Mouse (Mus musculus) adrenal gland (tissue): ENCODE measurements around the gene Cav2.

Experiments
- intact Hi-C: fragments of 180-260 bp; cut with DNase I; formaldehyde crosslinking; loops from one replicate; pipeline ENCODE4 v1.15.1; 2025

Cav2 gene

DNA sequence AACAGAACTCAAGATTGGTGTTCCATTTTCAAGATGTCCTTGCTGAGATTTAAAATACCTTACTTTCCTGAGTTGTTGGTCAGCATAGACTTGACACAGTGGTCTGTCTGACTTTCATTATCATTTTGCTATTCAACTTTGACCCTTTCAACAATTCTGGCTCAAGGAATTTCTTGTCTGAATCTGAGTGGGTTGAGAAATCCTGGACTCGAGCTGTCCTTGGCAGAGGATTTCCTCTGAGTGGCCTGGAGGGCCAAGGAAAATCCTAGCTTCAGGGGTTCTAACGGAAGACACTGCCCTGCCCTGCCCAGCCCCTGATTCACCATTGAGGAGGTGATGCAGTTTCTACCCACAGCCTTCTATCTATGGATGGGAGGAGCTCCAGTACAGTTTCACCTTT is 27.7 kb downstream of the Cav2 start:
- intact Hi-C loops: loop anchor here (5.0 kb wide), 2 partner anchors 136 to 201 kb away; no protein-coding TSS in a partner anchor

DNA sequence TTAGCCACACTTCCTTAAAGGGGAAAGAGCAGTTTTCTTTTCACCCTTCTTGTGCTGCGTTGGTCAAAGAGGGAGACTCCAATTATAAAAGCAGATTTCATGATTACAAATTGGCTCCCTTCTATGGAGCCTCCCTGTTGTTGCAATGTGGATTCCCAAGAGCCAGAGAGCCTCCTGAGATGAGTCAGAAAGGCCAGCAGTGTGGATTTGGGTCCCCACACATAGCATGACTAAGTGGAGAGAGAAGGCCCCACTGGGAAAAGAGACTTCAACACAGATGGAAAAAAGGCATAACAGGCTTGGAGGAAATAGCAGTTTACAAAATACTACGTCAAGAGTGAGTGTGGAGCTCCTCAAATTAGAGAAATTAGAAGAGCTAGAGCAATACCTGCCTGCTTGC is 28.3 kb downstream of the Cav2 start:
- intact Hi-C loops: loop anchor here (5.0 kb wide), 2 partner anchors 137 to 202 kb away; no protein-coding TSS in a partner anchor

DNA sequence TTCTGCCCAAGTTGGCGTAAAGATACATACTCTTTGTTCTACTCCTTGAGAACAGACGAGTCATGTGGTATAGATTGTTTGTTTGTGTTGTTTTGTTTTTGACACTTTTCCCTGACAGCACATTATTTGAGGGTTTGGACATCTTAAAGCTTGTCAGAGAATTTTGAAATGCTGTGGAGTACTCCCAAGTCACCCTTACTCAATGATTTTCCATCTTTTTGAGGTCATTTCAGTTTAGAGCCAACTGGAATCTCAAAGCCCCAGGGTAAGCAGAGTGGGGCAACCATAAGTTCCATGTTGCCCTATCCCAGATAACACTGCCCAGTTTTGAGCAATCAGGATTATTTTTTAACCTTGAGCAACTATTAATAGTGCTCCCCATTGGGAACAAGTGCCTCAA is 33.3 kb downstream of the Cav2 start:
- intact Hi-C loops: loop anchor here (5.0 kb wide), 1 partner anchor 38 kb away; no protein-coding TSS in a partner anchor

DNA sequence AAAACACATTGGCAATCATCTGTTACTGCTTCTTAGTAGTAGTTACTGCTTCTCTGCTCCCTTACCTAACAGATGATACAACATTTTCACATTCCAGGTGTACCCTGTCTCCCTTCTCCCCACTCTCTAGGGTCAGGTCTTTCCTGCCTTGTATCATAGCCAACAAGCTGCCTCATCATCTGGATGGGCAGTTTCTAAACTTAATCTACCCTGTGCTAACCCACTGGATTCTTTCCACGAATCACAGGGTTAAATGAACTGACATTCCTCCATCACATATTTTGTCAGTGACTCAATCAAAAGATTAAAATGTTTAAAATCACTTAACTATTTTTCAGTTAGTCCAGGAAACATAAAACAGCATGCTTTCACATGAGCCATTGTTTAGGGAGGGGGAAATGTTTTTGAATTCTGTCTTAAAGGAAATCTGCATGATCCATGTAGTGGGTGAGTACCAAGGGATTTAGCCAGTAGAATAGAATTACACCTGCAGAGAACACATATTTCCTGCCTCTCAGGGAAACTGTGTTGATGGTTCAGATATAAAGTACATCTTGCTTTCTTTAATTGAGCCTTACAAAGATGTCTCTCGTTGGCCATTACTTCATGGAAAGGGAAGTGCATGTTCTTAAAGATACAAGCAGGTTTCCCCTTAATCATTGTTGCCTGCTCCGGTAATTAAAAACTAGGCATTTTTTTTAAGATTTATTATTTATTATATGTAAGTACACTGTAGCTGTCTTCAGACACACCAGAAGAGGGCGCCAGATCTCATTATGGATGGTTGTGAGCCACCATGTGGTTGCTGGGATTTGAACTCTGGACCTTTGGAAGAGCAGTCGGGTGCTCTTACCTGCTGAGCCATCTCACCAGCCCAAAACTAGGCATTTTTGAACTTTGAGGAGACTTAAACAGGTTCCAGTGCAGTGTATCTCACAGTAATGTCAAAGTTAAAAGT is 34.0 kb downstream of the Cav2 start:
- intact Hi-C loops: loop anchor here (5.0 kb wide), 1 partner anchor 37 kb away; no protein-coding TSS in a partner anchor

DNA sequence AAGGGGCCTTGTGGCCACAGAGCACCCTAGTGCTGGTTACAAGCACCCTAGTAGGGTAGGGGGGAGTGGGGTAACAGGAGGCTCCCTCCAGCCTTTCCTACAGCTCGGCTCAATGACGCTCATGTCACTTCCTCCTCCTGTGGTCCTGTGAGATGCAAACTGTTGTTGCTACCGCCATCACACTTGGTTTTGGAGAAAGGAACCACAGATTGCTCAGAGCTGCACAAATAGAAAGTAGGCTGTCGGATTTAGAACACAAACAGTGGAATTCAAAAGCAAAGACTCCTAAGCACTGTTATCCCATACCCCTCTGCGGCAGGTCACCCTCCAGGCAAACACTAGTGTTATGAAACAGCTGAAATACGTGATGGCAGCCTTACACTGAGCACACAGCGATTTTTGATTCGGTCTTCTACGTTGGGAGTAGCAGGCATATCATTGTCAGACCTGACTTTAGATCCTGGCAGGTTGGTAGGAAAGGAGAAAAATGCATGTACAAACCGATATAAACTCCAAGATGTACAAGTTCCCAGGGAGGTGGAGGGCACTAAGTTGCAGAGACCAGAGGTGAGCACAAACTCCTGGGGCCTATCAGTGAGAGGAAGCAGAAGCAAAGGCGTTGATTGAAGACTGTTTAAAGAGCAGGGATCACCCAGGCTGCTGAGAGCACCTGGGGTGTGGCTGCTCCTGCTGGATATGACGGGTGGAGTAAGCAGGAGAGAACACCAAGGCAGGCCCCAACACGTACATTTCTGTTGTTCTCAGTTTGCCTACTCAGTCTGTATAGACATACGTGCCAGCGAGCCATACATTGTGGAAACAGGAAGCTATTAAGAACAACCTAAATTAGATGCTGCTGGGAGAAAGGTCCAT is 35.5 kb downstream of the Cav2 start:
- intact Hi-C loops: no loop called here

DNA sequence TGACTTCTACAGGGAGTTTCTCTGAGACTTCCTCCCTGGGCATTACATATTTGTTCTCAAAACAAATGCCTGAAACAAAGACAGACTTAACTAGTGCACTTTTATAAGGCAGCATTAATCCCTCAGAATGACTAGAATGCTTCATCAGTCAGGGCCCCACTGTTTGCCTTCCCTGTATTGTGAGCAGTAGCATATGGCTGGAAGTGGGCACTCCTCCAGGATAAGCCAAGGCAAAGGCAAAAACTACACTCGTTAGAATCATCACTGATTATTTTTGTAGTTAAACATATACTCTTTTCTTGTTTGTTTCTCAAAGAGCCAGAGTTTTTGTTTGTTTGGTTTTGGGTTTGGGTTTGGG is 36.2 kb downstream of the Cav2 start:
- intact Hi-C loops: no loop called here

DNA sequence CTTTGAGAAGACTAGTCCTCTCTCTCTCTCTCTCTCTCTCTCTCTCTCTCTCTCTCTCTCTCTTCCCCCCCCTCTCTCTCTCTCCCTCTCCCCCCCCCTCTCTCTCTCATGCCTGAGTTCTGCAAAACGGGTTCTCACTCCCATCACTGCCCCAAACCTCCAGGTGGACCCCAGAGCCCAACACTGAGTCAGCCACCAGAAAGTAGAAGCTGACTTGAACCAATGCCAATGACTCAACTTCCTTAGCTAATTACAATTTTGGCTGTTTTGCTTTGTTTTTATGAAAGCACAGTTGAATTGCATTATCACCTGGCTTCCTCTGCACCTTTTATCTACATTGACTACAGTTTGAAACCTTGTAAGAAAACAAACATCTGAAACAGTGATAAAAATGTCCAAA is 37.0 kb downstream of the Cav2 start:
- intact Hi-C loops: no loop called here

DNA sequence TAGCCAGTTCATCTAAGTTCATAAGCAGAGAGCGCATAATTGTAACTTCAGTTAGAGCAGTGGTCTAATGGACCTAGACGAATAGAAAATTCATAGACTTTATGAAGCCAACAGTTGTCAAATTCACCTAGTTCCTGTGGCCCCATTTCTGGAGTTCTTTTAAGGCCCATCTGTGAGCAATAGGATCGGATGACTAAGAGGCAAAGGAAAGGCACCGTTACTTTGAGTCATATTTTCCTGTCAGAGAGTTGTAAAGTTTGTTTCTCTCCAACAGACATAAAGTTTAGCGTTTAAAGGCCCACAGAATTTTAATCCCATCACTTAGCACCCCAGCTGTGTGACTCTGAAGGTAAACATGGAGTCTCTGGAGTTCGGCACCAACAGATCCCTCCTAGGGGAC is 41.0 kb downstream of the Cav2 start:
- intact Hi-C loops: no loop called here

DNA sequence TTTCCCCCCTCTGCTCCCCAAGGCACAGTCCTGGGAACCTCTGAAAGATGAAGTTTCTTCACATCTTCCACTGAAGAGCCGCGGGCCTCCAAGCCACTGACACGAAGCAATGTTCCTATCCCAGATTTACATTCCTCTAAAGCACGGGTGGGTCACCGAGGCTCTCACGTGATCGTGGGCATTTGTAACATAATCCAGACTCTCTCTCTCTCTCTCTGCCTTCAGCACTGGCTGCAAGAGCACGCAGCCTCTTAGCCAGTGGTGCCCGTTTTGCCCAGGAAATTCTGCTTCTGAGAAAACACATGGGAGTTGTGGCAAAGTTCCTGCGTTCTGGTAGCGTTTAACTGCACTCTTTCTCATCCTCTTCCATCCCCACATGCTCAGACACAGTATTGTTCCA is 46.2 kb downstream of the Cav2 start:
- intact Hi-C loops: no loop called here

DNA sequence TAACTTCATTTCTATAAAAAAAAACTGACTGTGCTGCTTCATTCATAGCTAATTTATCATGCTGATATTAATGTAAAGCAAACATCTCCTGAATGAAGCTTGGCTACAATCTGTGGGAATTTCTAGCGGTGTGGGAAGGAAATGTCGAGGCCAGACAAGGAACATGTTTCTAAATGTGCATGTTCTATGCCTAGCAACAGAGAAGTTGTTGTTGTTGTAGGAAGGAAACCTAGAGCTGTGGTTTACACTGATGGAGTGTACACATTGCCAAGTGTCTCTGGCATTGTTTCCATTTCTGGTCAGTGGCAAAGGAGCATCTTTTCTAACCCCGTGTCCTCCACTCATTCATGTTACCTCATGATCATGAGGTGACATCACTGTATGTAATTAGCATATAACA is 48.8 kb downstream of the Cav2 start:
- intact Hi-C loops: no loop called here

DNA sequence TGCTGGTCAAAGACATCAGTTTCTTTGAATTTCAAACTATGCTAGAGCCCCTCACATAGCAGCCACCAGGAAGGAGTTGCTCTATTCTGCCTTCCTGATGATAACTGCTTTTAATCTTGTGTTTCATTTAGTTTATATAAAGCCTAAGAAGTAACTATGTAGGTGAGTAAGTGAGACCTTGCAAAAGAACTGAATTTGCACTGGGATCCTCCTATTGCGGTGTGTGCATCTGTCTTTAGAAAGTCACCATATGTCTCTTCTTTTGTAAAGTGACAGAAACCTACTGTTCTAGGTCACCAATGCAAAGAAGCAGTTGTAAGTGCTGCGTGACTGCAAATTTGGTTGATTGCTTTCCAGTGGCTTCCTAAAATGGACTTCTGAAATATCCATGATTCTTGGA is 56.7 kb downstream of the Cav2 start:
- intact Hi-C loops: no loop called here
